8 mouse cellular contexts compared by ENCODE assay signal in the genomic region with DNA sequence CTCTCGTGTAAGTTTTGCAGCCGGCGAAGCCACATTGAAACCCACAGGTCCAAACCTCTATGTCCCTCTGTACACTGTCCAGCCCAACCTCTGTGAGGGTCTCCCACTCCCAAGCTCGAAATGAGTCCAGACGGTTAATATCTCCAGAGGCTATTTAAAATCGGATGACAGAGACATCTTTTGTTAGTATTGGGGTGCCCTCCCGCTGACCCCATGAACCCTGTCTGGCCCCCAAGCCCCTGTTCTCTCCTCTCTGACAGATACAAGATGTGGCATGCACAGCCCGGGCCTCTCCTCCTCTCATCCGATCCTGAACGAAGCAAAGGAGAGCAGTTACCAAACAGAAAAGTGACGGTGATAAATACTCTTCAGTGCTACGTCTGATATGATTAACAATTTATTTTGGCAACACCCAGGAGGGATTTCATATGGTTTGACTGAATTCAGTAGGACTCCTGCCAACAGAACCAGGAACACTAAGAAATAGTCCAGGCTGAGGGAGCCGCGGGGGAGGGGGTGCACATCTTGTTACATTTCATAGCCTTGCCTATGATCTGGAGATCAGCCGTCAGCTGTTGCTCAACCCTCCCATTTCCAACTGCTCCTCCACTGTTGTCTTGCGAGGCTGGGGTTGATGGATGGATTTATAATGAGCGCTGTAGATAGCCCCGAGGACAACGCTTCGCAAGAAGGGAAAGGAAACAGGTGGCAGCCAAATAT.
DNase-seq lines count a peak whose midpoint lies in the region; ATAC-seq lines count a peak whose summit lies in the region.

No protein-coding gene starts in this region.

- no peak for DNase-seq in frontal cortex, postnatal 10 days (ENCODE audit: low spot score in 2 of 2)
- peak; percentile 15 for DNase-seq in MN1 (ENCODE audit: low spot score)
- peak; percentile 55 to 68 for DNase-seq in heart, adult 18-20 months
- DNase-seq in layer of hippocampus, adult 18-20 months (ENCODE audit: low spot score in 2 of 2): peak; percentile 71 to 93
- peak; percentile 17 to 34 for DNase-seq in right cerebral cortex, postnatal 36 days (ENCODE audit: low spot score in 2 of 2)
- no peak for DNase-seq in cerebellum, adult 9-10 months
- no peak for DNase-seq in cerebellum, adult 8-10 months

- ATAC-seq in frontal cortex, adult (ENCODE audit: low TSS enrichment): peak; percentile 38

Comparison
In these comparisons a context has a peak if more than half of its experiments do, and no peak if none do; other contexts are left out.
1. DNase-seq: peak in MN1 (single experiment), heart, adult 18-20 months (2 of 2), layer of hippocampus, adult 18-20 months (2 of 2) and right cerebral cortex, postnatal 36 days (2 of 2); none in frontal cortex, postnatal 10 days (0 of 2), cerebellum, adult 9-10 months (single experiment) and cerebellum, adult 8-10 months (single experiment).